Mouse (Mus musculus) MEL (cell line): ENCODE data around the gene Gm44965. TPM values are rescaled to one million over a fixed set of nuclear protein-coding genes. Genes with fewer than 3 reads are reported as not detected.

Source experiments
- DNase-seq: peaks from one replicate; pipeline ENCODE4 v3.0.0; 2011; ENCODE audit warnings: low read depth, low spot score
- H3K27ac ChIP-seq: 2 replicates; pipeline ENCODE4 v1.5.1; 2012; ENCODE audit warnings: low read depth, mild to moderate bottlenecking, control low read depth, low read length, moderate library complexity; ENCODE audit not compliant: control insufficient read depth
- H3K27me3 ChIP-seq, 2 experiments: fragments of 150-350 bp in 1 of 2; sonication (generic) in 1 of 2; 2 replicates each; pipeline ENCODE4 v1.6.1; 2012; ENCODE audit warnings: low read length in 2 of 2, mild to moderate bottlenecking in 2 of 2, improper control_type of control experiment in 1 of 2, moderate library complexity in 1 of 2; ENCODE audit not compliant: insufficient read depth in 2 of 2, control insufficient read depth in 1 of 2
- H3K36me3 ChIP-seq, 2 experiments: 2 replicates each; pipeline ENCODE4 v1.6.1; 2012 to 2014; ENCODE audit warnings: low read length in 2 of 2, improper control_type of control experiment in 1 of 2, inconsistent platforms in 1 of 2, mild to moderate bottlenecking in 1 of 2; ENCODE audit not compliant: insufficient read depth in 2 of 2, control insufficient read depth in 1 of 2
- H3K4me1 ChIP-seq, 2 experiments: fragments of 150-350 bp in 1 of 2; sonication (generic) in 1 of 2; 2 replicates each; pipeline ENCODE4 v1.6.1; 2012; ENCODE audit warnings: low read length in 2 of 2, improper control_type of control experiment in 1 of 2, mild to moderate bottlenecking in 1 of 2; ENCODE audit not compliant: insufficient read depth in 2 of 2, control insufficient read depth in 1 of 2
- H3K4me3 ChIP-seq, 2 experiments: fragments of 150-350 bp in 1 of 2; sonication (generic) in 1 of 2; 2 replicates each; pipeline ENCODE4 v1.5.1; 2012; ENCODE audit warnings: low read depth in 2 of 2, low read length in 2 of 2, mild to moderate bottlenecking in 2 of 2, moderate library complexity in 2 of 2, control low read depth in 1 of 2, improper control_type of control experiment in 1 of 2; ENCODE audit not compliant: control insufficient read depth in 1 of 2, insufficient read depth in 1 of 2
- H3K79me2 ChIP-seq: 2 replicates; pipeline ENCODE4 v1.6.1; 2012; ENCODE audit warnings: mild to moderate bottlenecking, low read length, moderate library complexity; ENCODE audit not compliant: control insufficient read depth, poor library complexity, insufficient read depth
- H3K9ac ChIP-seq: 2 replicates; pipeline ENCODE4 v1.6.1; 2012; ENCODE audit warnings: low read depth, mild to moderate bottlenecking, control low read depth, low read length, moderate library complexity; ENCODE audit not compliant: control insufficient read depth, poor library complexity, severe bottlenecking
- H3K9me3 ChIP-seq: fragments of 150-350 bp; sonication (generic); replicated peaks from 2 replicates; pipeline ENCODE4 v1.6.1; 2012; ENCODE audit warnings: mild to moderate bottlenecking, low read length, improper control_type of control experiment, moderate library complexity; ENCODE audit not compliant: insufficient read depth
- CHD2 ChIP-seq: IDR thresholded peaks from 2 replicates; pipeline ENCODE4 v1.6.1; 2011; ENCODE audit warnings: low read length, improper control_type of control experiment
- ELF1 ChIP-seq: IDR thresholded peaks from 2 replicates; pipeline ENCODE4 v1.6.1; 2014; ENCODE audit warnings: low read depth, mild to moderate bottlenecking, inconsistent platforms, low read length, improper control_type of control experiment, moderate library complexity
- ETS1 ChIP-seq: IDR thresholded peaks from 2 replicates; pipeline ENCODE4 v1.6.1; 2012; ENCODE audit warnings: low read depth, mild to moderate bottlenecking, inconsistent platforms, low read length, improper control_type of control experiment, moderate library complexity
- GABPA ChIP-seq: IDR thresholded peaks from 2 replicates; pipeline ENCODE4 v1.6.1; 2012; ENCODE audit warnings: low read depth, mild to moderate bottlenecking, inconsistent platforms, low read length, improper control_type of control experiment, moderate library complexity
- JUND ChIP-seq: IDR thresholded peaks from 2 replicates; pipeline ENCODE4 v1.6.1; 2011; ENCODE audit warnings: low read depth, mild to moderate bottlenecking, improper control_type of control experiment, low read length
- KAT2A ChIP-seq: conservative IDR thresholded peaks from 2 replicates; pipeline ENCODE4 v1.6.1; 2012; ENCODE audit warnings: low read depth, low read length, improper control_type of control experiment, inconsistent platforms
- MAFK ChIP-seq: IDR thresholded peaks from 2 replicates; pipeline ENCODE4 v1.6.1; 2011; ENCODE audit warnings: low read depth, mild to moderate bottlenecking, low read length, improper control_type of control experiment, borderline replicate concordance
- MEF2A ChIP-seq: IDR thresholded peaks from 2 replicates; pipeline ENCODE4 v1.6.1; 2014; ENCODE audit warnings: low read depth, mild to moderate bottlenecking, inconsistent platforms, low read length, improper control_type of control experiment; ENCODE audit not compliant: poor library complexity, insufficient replicate concordance, severe bottlenecking; ENCODE audit errors: extremely low read depth
- NRF1 ChIP-seq: IDR thresholded peaks from 2 replicates; pipeline ENCODE4 v1.6.1; 2014; ENCODE audit warnings: low read depth, mild to moderate bottlenecking, inconsistent platforms, low read length, improper control_type of control experiment, moderate library complexity; ENCODE audit not compliant: poor library complexity, insufficient read depth, severe bottlenecking
- POLR2A ChIP-seq, 2 experiments: IDR thresholded peaks; 2 replicates each; pipeline ENCODE4 v1.6.1; 2011 to 2012; ENCODE audit warnings: low read length in 2 of 2, mild to moderate bottlenecking in 2 of 2, control low read depth in 1 of 2, improper control_type of control experiment in 1 of 2, low read depth in 1 of 2, moderate library complexity in 1 of 2; ENCODE audit not compliant: control insufficient read depth in 1 of 2, insufficient read depth in 1 of 2, poor library complexity in 1 of 2
- RAD21 ChIP-seq: IDR thresholded peaks from 2 replicates; pipeline ENCODE4 v1.6.1; 2011; ENCODE audit warnings: mild to moderate bottlenecking, low read depth, low read length, improper control_type of control experiment
- RCOR1 ChIP-seq: IDR thresholded peaks from 2 replicates; pipeline ENCODE4 v1.6.1; 2012; ENCODE audit warnings: low read depth, mild to moderate bottlenecking, inconsistent platforms, low read length, improper control_type of control experiment
- SIN3A ChIP-seq: IDR thresholded peaks from 2 replicates; pipeline ENCODE4 v1.6.1; 2012; ENCODE audit warnings: low read length, improper control_type of control experiment, inconsistent platforms
- SMC3 ChIP-seq: IDR thresholded peaks from 2 replicates; pipeline ENCODE4 v1.6.1; 2011; ENCODE audit warnings: low read depth, low read length, improper control_type of control experiment
- TAL1 ChIP-seq: IDR thresholded peaks from 2 replicates; pipeline ENCODE4 v1.6.1; 2012; ENCODE audit warnings: mild to moderate bottlenecking, inconsistent platforms, low read length, moderate library complexity, mixed read lengths
- TCF12 ChIP-seq: IDR thresholded peaks from 2 replicates; pipeline ENCODE4 v1.6.1; 2014; ENCODE audit warnings: low read depth, mild to moderate bottlenecking, inconsistent platforms, low read length, improper control_type of control experiment, moderate library complexity
- ZKSCAN1 ChIP-seq: IDR thresholded peaks from 2 replicates; pipeline ENCODE4 v1.6.1; 2012; ENCODE audit warnings: low read depth, mild to moderate bottlenecking, inconsistent platforms, low read length, improper control_type of control experiment, moderate library complexity
- ZNF384 ChIP-seq: IDR thresholded peaks from 2 replicates; pipeline ENCODE4 v1.6.1; 2012; ENCODE audit warnings: low read depth, mild to moderate bottlenecking, inconsistent platforms, low read length, improper control_type of control experiment
- polyA plus RNA-seq, 2 experiments: library from polyadenylated mRNA; stranded (reverse) in 1 of 2; unstranded in 1 of 2; fragments of >175 nt in 1 of 2; fragments of >200 nt in 1 of 2; gene quantifications; 2 replicates each; pipeline versions ENCODE4 v1.2.1 to v1.2.4; 2012; ENCODE audit warnings: low replicate concordance in 2 of 2, low read depth in 1 of 2; ENCODE audit not compliant: insufficient read length in 2 of 2, insufficient read depth in 1 of 2, missing spikeins in 1 of 2
- total RNA-seq: library from RNA; depleted of rRNA; stranded (reverse); fragments of 300-350 nt; gene quantifications from 2 replicates; pipeline ENCODE4 v1.2.3, GENCODE M21; 2012

Gm44965 gene
- total and polyA plus RNA-seq, 3 experiments, result not detected

GRCm38 (mm10) chr6:48568036-48568984 lies 25.4 kb upstream of the Gm44965 start:
- TF ChIP-seq ELF1, result no peak
- no peak for TF ChIP-seq POLR2A (IDR thresholded peaks at IDR 0.05; ENCODE audit: control insufficient read depth in 1 of 2, insufficient read depth in 1 of 2, low read depth in 1 of 2, low read length in 2 of 2, poor library complexity in 1 of 2)
- TF ChIP-seq RCOR1, result no peak
- TF ChIP-seq KAT2A, result no peak
- no peak for TF ChIP-seq SIN3A
- TF ChIP-seq NRF1, result no peak
- no peak for TF ChIP-seq TCF12
- TF ChIP-seq MAFK, result no peak
- no peak for TF ChIP-seq JUND
- no peak for TF ChIP-seq RAD21
- no peaks in the 10 kb centered on the region for H3K79me2 ChIP-seq
- no peaks in the 10 kb centered on the region for H3K36me3 ChIP-seq
- no peaks in the 10 kb centered on the region for H3K4me1 ChIP-seq
- H3K27me3 ChIP-seq, result no peaks in the 10 kb centered on the region
- no peak overlapping the region for H3K4me3 ChIP-seq
- H3K9ac ChIP-seq, result no peak overlapping the region
- no peak overlapping the region for H3K27ac ChIP-seq
- no peak for DNase-seq
- no peaks in the 10 kb centered on the region for H3K9me3 ChIP-seq

GRCm38 (mm10) chr6:48569065-48569807 lies 24.5 kb upstream of the Gm44965 start:
- Histone ChIP-seq H3K4me3 (no peak overlapping the region), H3K9ac (no peak overlapping the region), H3K36me3 (no peaks in the 10 kb centered on the region), H3K27ac (no peak overlapping the region), H3K27me3 (no peaks in the 10 kb centered on the region), H3K79me2 (no peaks in the 10 kb centered on the region), H3K9me3 (no peaks in the 10 kb centered on the region), H3K4me1 (no peaks in the 10 kb centered on the region)
- no peak for TF ChIP-seq TCF12
- no peak for TF ChIP-seq ETS1
- TF ChIP-seq POLR2A (IDR thresholded peaks at IDR 0.05; ENCODE audit: control insufficient read depth in 1 of 2, insufficient read depth in 1 of 2, low read depth in 1 of 2, low read length in 2 of 2, poor library complexity in 1 of 2), result no peak
- no peak for TF ChIP-seq NRF1
- TF ChIP-seq ZNF384, result no peak
- TF ChIP-seq MAFK, result no peak
- no peak for TF ChIP-seq ZKSCAN1
- TF ChIP-seq MEF2A, result no peak
- TF ChIP-seq SMC3, result no peak
- no peak for TF ChIP-seq GABPA
- no peak for TF ChIP-seq ELF1
- no peak for TF ChIP-seq CHD2
- no peak for TF ChIP-seq TAL1
- DNase-seq, result no peak
